Mouse (Mus musculus) stomach, postnatal 0 days (tissue): ENCODE measurements around the gene Fgf2.

Experiments used
- CTCF ChIP-seq: IDR thresholded peaks from 2 replicates; pipeline ENCODE4 v1.5.1; 2016; ENCODE audit warnings: antibody characterized with exemption, low read depth, mild to moderate bottlenecking, moderate library complexity
- EP300 ChIP-seq: optimal IDR thresholded peaks from 2 replicates; pipeline ENCODE3; 2016; ENCODE audit warnings: antibody characterized with exemption

- TF ChIP-seq CTCF (no peak), EP300 (no peak)
Measured at GRCm38 (mm10) chr3:37311897-37312369, 36.2 kb upstream of the Fgf2 start.
